Mouse (Mus musculus) spleen, adult 18-20 months (tissue): Measurements from ENCODE around the gene Slc9a9.

Experiments
- DNase-seq, 2 experiments: peaks; one replicate each; pipeline ENCODE4 v3.0.0; 2022; ENCODE audit warnings: mixed read lengths in 2 of 2

Gene Slc9a9

DNA sequence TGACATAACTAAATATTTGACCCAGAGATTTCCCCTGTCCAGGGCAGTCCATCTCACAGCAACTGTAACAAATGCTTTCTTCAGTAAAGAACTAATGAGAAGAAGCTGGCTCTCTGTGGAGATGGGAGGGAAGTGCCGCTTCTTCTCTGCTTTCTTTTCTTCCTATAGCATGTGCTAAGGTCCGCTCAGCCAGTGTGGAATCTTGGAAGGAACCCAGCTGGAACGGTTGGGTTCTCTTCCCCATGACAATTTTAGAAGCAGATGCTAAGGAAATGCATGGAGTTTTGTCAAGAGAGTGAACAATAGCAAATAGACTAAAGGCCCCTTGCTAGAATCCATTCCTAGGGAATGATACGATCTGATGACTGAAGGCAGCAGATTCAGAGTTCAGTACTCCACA lies 496.5 kb downstream of the Slc9a9 start:
- no peak for DNase-seq

DNA sequence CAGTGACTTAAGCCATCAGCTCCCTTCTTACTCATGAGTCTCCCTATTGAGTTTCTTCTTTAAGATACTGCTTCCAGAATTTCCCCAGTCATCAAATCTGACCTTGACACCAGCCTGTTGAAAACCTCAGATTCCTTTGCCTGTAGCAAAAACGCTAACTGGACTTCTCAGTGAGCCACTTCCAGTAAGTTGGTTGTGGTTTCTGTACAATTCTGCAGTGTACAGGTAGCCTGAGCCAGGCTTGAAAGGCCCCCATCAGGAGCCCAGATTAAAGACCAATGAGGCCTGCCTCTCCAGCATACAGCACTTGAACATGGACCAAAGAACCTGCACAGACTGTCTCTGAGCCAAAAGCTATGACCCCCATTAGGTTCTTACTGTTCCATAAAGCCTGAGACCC lies 498.1 kb downstream of the Slc9a9 start:
- DNase-seq, result no peak

- no peak for DNase-seq
These were observed 498.8 kb downstream of the Slc9a9 start for GRCm38 (mm10) chr9:95168487-95169008.

- DNase-seq, result no peak
These were observed 508.5 kb downstream of the Slc9a9 start for GRCm38 (mm10) chr9:95178170-95178569.

DNA sequence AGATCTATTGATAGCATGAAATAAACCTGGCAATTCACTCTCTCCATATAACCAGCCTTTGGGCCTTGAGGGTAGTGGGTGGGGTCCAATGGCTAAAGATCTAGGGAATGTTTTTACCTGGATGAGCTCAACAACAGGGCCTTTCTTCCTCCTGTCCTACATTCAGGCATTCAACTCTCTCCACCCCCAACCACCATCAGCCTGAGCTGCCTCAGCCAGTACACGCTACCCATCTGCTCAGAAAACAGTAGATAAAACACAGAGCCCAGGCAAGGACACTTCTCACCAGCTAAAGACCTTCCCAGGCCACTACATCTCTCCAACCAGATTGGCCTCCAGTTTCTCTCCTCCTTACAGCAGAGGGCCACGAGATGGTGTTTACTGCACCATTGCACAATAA lies 510.3 kb downstream of the Slc9a9 start:
- DNase-seq, result no peak

DNA sequence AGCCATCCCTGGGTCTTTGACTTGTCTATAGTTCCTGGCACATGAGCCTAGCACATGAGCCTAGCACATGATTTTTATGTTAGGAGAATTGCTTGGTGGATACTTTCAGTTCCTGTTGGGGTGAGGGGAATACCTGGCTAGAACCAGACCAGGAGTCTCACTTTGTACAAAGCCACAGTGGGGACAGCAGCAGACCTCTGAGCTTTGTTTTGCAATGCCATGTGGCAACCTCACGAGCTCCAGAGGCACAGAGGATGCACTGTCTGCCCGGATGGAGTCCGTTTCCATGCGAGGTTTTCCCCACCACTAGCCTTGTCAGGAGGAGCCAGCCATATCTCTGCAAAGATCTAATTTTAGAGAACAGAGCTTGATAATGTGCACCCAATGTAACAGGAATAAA lies 510.9 kb downstream of the Slc9a9 start:
- DNase-seq, result no peak

- no peak for DNase-seq
These were observed 511.7 kb downstream of the Slc9a9 start for GRCm38 (mm10) chr9:95181241-95182043.

- DNase-seq, result no peak
These were observed 512.6 kb downstream of the Slc9a9 start for GRCm38 (mm10) chr9:95182272-95182671.

DNA sequence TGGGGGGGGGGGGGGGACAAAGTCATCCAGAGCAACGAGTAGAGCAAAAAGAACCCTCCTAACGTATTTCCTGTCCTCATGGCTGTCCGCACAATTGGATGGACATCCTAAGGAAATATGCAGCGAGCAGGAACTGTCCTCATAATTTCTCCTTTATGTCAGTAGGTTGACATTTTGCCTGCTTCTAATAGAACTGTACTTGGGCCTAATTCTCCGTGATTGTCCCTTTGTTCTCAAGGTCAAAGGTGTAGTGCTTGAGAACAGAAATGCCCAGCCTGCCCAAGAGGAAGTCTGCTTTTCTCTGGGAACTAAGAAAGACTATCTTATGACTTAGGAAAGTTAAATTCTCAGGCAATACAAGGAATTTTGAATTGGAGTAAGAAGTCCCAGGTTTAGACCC lies 514.7 kb downstream of the Slc9a9 start:
- DNase-seq, result no peak

- no peak for DNase-seq
These were observed 516.1 kb downstream of the Slc9a9 start for GRCm38 (mm10) chr9:95185840-95186239.

DNA sequence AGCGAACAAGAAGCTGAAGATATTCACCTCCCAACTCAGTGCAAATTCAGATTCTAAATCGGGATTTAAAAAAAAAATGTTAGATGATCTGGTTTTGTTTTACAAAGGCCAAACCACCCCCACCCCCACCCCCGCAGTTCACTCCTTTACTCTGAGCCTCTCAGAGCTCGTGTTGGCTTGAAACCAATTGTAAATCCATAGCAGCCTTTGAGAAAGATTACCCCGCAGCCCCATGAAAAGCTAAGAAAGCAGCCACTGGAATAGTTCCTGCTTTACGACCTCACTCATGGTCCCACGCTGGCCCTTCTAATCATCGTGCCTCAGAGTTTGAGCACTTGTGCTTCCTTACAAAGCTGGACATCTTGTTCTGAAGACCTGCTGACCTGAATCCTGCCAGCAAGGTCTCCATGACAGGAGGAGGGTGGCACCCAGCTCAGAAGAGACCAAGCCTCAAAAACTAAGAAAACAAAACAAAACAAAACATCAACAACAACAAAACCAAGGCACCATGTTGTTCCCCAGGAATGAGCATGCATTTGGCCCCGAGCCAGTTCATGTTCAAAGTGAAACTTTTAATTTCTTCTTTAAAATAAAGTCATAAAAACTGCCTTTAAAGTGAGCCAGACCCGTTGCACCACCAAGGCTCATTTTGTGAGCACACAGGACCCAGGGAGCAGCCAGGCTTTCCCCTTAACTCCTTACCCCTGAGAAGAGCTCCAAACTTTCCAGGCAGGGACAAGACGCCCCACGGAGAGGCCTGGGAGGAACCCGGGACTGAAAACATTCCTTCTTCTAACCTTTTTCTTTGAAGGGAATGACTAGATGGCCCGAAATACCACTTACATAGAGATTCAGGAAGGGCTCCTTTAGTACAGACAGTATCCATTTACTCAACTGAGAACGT lies 516.9 kb downstream of the Slc9a9 start:
- no peak for DNase-seq

DNA sequence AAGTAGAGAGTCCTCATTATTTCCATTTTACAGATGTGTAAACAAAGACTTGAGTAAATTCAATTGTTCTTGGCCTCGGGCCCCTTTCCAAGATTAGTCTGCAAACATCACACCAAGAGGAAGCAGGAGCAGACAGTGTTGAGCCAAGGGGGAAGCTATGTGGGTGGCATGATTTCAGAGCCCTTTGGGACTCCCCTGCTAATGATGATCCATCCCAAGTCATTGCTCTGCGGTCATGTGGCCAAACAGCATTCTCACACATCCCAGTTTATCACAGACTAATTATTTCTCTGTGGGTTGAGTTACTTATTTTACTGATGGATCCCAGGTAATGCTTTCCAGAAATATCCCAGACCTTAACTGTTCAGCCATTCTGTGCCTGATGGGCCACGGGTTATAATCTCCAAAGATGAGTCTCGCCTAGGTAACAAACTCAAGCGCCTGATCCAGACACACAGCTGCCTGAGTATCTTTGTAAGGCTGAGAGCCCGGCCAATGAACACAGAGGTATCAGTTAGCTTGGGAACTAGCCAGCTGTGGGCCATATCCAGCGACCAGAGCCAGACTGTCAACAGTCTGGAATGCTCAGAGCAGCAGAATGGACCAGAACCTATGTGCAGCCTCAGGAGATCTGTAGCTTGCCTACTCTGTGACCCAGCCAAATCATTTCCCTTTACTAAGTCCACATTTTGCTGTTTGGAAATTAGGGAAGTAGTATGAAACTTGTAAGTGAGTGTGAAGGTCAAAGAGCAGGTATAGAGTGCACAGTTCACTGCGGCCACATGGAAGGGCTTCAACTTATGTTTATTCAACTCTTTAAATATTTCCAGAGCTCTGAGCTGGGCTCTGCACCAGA lies 518.9 kb downstream of the Slc9a9 start:
- no peak for DNase-seq

GRCm38 (mm10) chr9:95189218-95189605 lies 519.5 kb downstream of the Slc9a9 start:
- no peak for DNase-seq

DNA sequence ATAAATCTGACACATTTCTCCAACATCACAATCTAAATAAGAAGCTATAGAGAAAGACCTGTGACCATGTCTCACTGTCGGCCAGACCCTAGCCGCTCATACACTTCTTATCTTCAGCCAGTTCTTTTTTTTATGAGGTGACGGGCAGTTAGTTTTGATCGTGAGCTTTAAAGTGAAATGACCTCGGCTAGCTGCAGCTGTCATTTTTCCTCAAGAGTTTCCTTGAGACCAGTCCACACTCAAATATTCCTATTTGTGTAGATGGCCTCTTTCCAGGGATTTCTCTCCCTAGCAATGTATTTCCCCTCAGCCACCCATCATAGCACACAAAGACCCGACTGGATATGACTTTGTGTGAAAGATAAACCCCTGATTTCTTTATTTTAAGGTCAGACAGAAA lies 521.7 kb downstream of the Slc9a9 start:
- no peak for DNase-seq

GRCm38 (mm10) chr9:95192901-95193532 lies 523.3 kb downstream of the Slc9a9 start:
- no peak for DNase-seq

DNA sequence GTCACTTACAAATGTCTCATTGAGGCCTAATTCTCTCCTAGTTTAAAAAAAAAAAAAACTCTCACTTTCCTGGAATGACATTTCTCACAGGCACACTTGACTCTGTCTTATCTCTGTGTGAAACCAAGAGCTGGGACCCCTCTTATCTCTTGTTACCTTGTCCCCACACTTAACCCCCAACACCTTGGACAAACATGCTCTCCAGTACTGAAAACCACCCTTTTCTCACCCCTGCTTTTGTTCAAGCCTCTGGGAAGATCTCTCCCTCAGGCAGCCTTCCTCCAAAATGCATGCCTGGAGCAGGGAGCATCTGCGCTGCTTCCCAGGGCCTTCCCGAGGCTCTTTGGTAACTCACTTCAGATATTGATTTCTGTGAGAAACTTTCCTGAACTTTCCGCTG lies 524.0 kb downstream of the Slc9a9 start:
- DNase-seq, result no peak

GRCm38 (mm10) chr9:95194158-95194557 lies 524.4 kb downstream of the Slc9a9 start:
- no peak for DNase-seq

DNA sequence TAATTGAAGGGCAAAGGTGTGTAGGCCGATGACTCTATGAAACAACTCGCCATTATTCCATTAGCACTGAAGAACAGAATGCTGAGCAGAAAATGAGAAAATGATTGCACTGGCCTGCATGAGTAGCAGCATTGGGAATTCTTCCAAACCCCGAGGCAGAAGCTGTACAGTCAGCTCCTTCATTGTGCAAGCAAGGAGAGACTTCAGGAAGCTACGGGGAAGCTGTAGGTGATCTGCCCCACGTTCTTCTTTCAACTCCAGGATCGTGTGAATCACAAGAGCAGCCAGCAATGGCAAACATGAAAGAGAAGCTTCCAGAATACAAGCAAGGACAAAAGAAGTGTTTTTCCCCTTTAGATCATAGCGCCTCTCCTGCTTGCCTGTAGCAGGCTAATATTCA lies 538.0 kb downstream of the Slc9a9 start:
- no peak for DNase-seq

DNA sequence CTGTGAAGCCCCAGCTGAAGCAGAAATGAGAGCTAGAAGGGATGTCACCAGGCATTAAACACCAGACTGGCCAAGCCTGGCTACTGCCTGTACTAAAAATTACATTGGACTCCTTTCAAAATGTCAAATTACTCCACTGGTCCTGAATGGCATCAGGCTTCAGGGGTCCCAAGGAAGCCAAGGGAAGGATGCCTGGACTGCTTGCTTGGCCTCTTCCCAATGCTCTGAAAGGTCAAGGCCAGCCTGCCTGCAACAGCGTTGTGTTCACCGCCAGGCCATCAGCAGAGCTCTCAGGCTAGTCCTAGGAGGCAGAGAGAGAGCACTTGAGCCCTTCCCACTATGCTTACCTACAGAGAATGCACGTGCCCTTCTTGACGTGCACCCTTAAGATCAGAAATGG lies 539.0 kb downstream of the Slc9a9 start:
- DNase-seq, result no peak

DNA sequence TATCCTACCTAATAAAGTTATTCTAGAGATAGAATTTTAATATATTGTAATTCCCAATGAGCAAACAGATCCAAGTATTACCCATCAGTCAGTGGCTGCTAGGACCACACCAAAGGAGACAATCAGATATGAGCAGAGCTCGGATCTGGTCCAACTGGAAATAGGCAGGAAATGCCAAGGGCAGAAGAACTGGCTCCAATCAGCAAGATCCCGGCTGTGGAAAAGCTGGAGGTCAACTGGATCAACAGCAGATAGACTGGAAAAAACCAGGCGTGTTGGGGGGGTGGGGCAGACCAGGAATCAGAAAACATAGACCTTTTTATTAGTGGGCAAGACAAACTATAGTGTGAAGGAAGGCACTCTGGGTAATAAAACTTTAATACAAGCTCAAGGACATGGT lies 550.3 kb downstream of the Slc9a9 start:
- DNase-seq, result no peak

- DNase-seq, result no peak
These were observed 551.6 kb downstream of the Slc9a9 start for GRCm38 (mm10) chr9:95221310-95221709.

GRCm38 (mm10) chr9:95226986-95227385 lies 557.3 kb downstream of the Slc9a9 start:
- DNase-seq, result no peak
